Mouse (Mus musculus) ES-E14 (cell line): ENCODE measurements at regions not wholly inside any gene's neighbourhood (a gene's known extent, or its start where the extent isn't known, plus 50 kb on each side); places are given as distances from the start of the nearest gene placed in this dataset.

ENCODE experiments used
- CHD2 ChIP-seq: IDR thresholded peaks from 2 replicates; pipeline ENCODE4 v1.6.1; 2014; ENCODE audit warnings: mild to moderate bottlenecking, low read depth, low read length, inconsistent platforms
- ZNF384 ChIP-seq: IDR thresholded peaks from 2 replicates; pipeline ENCODE4 v1.6.1; 2012; ENCODE audit warnings: low read depth, low read length, inconsistent platforms

DNA sequence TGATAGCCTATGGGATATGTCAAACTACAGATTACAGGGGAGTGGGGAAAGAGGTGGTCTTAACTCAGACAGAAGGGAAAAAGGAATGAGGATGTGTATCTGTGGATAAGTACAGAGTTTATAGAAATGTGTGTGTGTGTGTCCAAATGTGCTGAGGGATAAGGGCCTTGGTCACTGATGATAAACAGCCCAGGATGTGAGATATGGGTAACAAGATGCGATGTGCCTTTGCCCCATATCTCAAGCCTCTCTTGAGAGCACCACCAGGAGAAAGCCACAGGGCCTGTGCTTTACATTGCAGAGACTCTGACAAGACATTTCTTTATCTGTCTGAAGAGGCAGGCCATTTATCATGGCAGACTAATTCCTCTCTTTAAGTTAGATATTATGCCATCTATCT is 132.8 kb upstream of the Cited2 start:
- no peak for TF ChIP-seq ZNF384
- no peak for TF ChIP-seq CHD2
